Mouse (Mus musculus) C2C12 (cell line): Measurements from ENCODE around the gene Fam210b.

Experiments
- CEBPB ChIP-seq: IDR thresholded peaks from one replicate; pipeline ENCODE4 v1.6.1; 2011; ENCODE audit warnings: low read depth, mild to moderate bottlenecking, control low read depth, moderate library complexity
- CTCF ChIP-seq: IDR thresholded peaks from one replicate; pipeline ENCODE4 v1.5.1; 2011; ENCODE audit not compliant: control insufficient read depth, insufficient read depth, insufficient read length
- FOSL1 ChIP-seq: IDR thresholded peaks from one replicate; pipeline ENCODE4 v1.8.0; 2011; ENCODE audit warnings: mild to moderate bottlenecking, low read length; ENCODE audit not compliant: poor library complexity, insufficient read depth, severe bottlenecking
- MYOD1 ChIP-seq: IDR thresholded peaks from one replicate; pipeline ENCODE4 v1.6.1; 2011; ENCODE audit warnings: low read depth; ENCODE audit not compliant: control insufficient read depth, insufficient read length
- MYOG ChIP-seq: IDR thresholded peaks from one replicate; pipeline ENCODE4 v1.6.1; 2011; ENCODE audit not compliant: control insufficient read depth, insufficient read length; ENCODE audit errors: extremely low read depth
- USF1 ChIP-seq: IDR thresholded peaks from one replicate; pipeline ENCODE4 v1.6.1; 2011; ENCODE audit warnings: low read depth, mild to moderate bottlenecking, control low read depth, moderate library complexity

- TF ChIP-seq MYOD1, result no peak
- TF ChIP-seq CTCF, result no peak
- TF ChIP-seq USF1, result no peak
- no peak for TF ChIP-seq CEBPB
- no peak for TF ChIP-seq FOSL1
- no peak for TF ChIP-seq MYOG
These were observed 17.1 kb upstream of the Fam210b start for GRCm38 (mm10) chr2:172328248-172328647.
